Mouse (Mus musculus) olfactory bulb, adult 2 months (tissue): ENCODE measurements around the gene Pde8a.

ENCODE experiments used
- CTCF ChIP-seq: fragments of 200-500 bp; IDR thresholded peaks from 2 replicates; pipeline ENCODE4 v1.5.1; 2012; ENCODE audit warnings: low read depth, mild to moderate bottlenecking, low read length, moderate library complexity; ENCODE audit not compliant: insufficient read depth
- POLR2A ChIP-seq: fragments of 200-500 bp; IDR thresholded peaks from 2 replicates; pipeline ENCODE4 v1.6.1; 2012; ENCODE audit warnings: mild to moderate bottlenecking, low read depth, low read length, moderate library complexity; ENCODE audit not compliant: insufficient read depth

DNA sequence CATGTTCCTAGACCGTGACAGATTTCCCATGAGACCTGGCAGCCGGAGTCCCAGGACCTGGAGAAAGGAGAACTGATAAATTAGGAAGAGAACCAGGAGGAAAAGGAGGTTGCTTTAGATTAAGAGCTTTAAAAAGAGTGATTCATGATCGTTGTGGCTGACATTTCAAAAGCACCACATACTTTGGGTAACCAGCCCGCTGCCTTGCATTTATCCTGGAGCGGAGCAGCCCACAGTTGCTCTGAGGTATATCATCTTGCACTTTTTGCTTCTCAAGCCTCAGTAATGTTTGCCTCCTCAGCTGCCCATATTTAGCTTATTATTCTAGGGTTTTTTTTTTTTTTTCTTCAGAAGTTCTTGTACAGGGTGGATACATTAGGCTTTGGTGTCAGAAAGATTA lies 11.0 kb upstream of the Pde8a start:
- no peak for TF ChIP-seq POLR2A
- TF ChIP-seq CTCF: no peak
